Mouse (Mus musculus): ENCODE results near the gene Arap2. TPM values are rescaled to one million over a fixed set of nuclear protein-coding genes. Genes with fewer than 3 reads are reported as not detected.

Arap2 gene
- polyA plus RNA-seq, 1 experiment from 2014 or later = 11.2 TPM

Other genes with a start within 250 kb of the Arap2 start
- gene Dthd1, start 47.7 kb upstream of the Arap2 start, polyA plus RNA-seq (2014; fragmentation: Nextera tagmentation; extraction: Ambion mirVana) = not detected in 2 replicates

Measured in stomach, embryonic 14.5 days (tissue).